Mouse (Mus musculus) mesoderm, embryonic 11.5 days (tissue): ENCODE data around the gene Lrrc57.
A peak's percentile ranks its signal among the peaks of the same experiment; 100 is the strongest.

ENCODE experiments used
- DNase-seq: peaks from one replicate; pipeline ENCODE4 v3.0.0-alpha.2; 2012; ENCODE audit warnings: low read depth, low spot score

Lrrc57 gene

DNA sequence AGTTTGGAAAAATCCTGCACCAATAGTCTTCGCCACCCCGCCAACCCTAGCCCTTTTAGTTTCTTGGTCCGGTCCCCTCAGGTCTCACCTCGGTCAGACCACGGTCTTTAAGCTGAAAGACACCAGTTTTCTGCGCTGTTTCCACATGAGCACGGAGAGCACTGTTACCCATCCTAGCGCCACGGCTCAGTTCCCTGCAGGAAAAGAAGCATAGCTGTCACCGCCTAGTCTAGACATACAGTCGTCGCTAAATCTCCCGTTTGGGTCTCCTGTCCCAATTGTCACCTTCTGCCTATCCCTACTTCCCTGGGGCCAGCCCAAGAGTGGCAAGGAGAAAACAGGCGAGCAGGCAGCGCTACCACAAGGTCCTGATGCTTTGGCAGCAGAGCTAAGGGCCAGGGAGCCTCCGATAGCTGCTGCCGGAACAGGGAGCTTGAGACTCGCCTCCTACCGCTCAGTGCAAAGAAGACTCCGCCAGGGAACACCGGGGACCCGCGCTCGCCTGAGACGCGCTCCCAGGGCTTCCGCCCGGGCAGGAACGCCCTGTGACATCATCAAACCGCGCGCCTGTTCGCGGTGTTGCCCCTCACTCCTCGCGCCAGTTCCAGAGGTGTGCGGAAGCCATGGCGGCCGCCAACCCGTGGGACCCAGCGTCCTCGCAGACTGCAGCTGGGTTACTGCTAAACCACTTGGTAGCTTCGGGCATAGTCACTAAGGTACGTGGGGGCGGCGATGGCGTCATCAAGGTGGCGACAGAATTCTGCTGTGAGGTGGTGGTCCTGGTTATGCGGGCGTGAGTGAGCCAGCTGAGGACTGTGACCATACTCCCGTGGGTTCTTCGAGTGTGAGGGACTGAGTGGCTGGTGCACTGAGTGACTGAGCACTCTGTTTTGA, at the start of gene Lrrc57, which contains the start of gene Haus2:
TSS of gene Lrrc57 (minus strand) at position 691 of the 894 bp plus-strand sequence.
TSS of gene Haus2 (plus strand) at position 554 of the 894 bp plus-strand sequence.
- DNase-seq: peak; percentile 95

DNA sequence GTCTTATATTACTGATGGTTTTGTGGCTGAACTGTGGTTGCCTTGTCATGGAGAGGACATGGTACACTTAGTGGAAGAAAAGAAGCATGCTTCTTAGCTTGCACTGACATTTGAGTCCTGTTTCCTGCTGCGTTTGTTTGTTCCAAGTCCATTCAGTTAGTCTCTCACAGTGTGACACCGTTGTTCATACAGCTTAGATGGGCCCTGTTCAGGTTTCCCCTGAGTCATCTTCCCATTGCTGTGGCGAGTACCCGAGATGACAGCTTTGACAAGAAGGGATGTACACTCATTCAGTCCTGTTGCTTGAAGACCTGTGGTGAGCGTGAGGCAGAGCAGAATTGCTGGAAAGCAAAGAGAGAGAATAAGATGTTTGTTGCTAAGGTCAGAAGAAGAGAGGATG, 49.2 kb upstream of the Lrrc57 start:
- no peak for DNase-seq

DNA sequence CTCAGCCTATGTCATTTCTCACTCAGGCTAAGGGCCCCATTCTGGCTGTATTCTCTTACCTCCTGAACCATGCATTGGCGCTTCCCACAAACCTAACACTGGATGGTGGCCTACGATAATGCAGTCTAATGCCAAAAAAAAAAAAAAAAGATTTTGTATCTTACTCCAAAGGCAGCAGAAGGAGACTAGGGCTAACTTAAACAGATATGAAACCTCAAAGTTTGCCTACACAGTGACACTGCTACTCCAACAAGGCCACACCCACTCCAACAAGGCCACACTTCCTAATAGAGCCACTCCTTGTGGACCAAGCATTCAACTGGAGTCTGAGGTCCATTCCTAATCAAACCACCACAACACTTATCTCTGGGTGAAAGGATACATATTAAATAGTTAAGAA, 47.4 kb upstream of the Lrrc57 start:
- DNase-seq: no peak

DNA sequence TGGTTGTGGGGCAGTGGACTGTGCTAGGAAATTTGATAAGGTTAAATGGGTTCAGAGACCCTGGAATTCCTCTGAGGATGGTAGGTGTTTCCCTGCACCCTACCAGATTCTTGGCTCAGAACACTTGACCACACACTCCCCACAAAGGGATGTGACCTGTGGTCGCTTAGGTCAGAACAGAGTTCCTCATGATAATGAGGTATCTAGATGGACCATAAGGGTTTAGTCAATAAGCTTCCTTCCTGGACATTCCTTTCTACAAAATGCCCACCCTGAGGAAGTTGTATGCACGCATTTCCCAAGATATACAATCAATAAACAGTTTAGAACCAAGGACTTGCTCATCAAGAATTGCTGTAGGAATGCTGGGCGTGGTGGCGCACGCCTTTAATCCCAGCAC, 46.6 kb upstream of the Lrrc57 start:
- DNase-seq: no peak

DNA sequence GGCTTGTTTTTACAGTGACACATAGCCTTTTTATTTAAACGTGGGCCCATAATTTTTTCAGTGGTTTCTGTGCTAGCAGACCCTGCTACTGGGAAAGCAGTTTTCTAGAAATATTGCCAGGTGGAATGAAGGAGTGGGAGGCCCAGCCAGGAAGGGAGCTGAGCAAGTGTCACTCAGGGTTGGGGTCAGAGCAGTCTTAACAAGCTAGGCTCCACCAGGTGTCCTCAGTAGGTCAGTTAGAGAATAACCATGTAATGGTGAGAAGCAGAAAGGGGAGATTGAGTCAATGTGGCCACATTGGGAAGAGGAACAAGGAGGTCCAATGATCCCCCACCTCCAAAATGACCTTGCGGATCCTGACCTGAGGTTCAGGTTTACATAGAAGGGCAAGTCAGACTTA, 45.4 kb upstream of the Lrrc57 start:
- DNase-seq: no peak

DNA sequence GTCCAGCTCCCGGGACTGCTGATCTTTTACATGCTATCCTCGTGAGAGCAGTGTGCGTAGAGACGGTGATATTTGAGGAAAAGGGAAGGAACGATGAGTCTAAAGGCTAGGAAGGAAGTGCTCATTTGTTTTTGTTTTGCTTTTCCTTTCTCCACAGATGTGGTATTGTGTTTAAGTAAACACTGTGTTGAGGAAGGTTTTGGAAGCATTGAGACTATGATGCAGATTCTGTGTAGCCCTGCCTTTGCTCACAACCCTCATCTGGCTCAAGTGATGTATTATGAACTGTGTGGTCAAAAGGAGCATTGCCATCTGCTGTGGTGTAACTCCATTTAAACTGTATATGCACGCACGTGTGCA, 43.6 kb upstream of the Lrrc57 start:
- DNase-seq: no peak

DNA sequence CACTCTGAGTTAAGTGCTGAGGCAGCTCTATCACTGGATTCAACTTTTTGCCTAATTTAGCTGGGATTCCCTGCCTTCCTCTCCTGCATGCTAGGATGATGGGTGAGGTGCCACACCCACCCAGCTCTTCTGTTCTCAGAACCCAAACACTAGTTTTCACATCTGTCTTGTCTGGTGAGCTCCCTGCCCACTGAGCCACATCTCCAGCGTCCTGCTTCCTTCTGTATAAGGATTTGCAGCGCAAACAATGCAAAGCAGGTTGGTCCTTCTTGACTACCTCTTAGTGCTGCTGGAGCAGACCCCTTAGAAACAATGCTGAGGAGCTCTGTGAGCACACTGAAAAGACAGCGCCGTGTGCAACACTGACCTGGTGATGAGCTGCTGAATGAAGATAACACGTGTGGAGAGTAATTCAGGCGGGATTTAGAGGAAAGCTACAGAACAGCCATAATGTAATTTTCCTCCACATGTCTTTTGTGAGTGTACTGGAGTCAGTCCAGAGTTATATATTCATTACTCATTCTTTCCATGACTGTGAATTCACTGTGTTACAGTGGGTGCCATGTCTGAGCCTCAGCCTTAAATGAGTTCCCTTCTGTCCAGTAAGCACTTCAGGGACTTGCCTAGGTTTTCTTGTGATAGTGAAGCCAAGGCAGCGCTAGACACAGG, 43.1 kb upstream of the Lrrc57 start:
- no peak for DNase-seq

DNA sequence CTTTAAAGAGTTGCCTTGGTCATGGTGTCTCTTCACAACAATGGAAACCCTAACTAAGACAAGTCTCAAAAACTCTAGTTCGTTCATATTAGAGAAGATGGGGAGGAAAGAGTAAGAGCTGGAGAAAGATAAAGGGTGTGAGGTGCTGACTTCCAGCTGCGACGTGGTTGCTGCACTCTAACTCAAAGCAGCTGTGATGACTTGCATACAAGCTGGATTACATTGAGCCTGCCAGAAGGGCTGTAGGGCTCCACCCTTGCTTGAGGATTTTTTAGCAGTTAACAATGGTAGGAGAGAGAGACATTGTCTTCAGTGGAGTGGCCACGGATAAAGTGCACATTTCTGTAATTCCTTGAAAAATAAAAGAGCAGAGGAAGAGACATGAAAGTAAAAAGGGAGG, 37.5 kb upstream of the Lrrc57 start:
- DNase-seq: no peak

DNA sequence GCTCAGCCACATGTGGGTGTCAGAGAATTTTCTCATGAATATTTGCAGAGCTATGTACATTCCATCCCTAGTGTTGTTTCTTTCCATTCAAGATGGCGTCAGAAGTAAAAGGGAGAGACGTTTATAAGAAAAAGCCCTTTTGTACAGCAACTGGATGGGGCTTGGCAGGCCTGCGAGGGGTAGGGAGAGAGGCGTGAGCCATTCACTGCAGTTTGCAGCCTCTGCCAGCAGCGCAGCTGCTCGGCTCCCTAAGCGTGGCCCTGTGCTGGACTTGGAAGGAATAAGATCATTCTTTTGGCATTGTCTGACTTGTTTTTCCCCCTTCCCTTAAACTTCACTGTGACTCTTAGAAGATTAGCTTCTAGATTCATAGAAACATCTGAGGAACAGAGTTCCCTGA, 34.5 kb upstream of the Lrrc57 start:
- no peak for DNase-seq

DNA sequence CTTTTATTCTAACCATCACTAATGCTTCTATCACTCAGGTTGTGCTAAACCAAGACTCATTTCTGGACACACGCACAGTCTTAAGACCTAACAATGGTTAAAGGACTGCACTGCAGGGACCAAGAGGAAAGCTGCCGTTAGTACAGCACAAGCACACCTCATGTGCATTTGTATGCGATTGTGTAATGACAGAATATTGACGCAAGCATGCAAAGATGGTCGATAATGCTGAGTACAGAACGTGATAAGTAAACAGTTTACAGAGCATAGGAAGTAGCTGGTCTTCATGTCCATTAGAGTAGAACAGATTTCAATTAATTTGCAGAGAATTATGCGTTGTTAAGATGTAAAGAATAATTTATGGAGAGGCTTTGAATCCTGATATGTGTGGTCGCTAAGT, 31.5 kb upstream of the Lrrc57 start:
- no peak for DNase-seq

DNA sequence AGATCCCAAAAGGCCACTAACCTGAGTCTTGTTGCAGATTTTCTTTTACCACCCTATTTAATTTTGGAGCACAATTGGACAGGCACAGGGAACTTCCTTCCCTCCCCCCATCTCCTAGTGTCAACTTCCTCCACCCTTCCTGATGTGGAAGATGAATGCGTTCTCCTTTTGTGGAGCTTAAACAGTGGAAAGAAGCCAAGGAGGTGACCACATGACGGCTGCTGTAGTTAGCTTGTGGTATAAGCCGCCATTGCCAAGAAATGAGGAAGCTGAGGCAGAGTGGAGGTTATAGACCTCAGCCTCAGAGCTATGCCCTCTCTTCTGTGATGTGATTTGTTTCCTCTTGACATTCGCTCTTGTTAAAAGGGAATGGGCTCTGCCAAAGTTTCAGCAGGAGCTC, 22.6 kb upstream of the Lrrc57 start:
- no peak for DNase-seq

DNA sequence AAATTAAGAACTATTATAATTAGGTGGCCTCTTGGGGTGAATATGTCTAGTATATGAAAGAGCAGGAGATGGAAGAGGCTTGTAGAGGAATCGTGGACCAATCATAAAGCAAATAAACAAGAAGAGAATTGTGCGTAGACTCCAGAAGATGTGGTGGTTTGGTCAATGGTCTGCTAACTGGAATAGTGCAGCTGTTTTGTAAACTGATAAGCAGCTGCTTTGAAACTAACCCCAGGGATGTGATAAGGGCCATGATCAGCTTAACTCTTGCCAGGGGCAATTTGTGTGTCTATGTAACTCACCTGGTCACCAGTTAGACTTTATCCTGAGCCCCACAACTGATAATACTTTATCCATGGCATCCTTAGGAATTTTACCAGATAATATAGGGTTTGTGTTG, 22.2 kb upstream of the Lrrc57 start:
- no peak for DNase-seq

DNA sequence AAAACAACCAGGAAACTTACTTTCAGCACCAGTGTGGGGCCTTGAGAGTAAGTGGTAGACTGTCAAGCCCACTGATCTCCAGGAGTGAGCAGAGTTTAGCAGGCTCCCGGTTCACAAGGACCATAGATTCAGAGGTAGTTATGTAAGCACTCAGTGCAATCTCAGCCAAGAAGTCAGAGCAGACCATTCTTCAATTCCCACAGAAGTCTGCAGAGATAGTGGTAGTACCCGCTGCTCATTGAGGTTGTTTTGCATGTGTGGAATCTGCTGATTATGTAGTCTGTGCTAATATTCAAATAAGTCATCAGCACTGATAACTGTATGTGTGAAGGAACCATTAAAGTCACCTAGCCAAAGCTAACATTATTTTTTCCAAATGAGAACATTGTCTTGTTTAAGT, 21.3 kb upstream of the Lrrc57 start:
- no peak for DNase-seq

DNA sequence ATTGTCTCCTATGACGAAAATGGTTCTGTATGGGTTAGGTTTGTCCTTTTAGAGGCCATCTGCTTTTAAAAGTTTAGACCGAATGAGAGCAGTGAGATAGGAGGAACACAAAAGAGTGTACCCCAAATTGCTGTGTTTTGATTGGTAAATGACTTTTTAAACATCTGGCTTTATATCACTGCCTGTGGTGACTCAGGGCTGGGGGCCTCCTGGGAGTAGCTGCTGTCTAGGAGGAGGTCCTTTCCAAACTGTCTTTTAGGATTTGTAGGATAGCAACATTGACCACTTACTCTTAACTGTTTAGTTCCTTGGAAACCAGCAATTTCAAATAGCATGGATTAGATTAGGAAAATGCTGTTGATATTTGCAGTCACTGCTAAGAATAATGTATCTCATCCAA, 20.9 kb upstream of the Lrrc57 start:
- no peak for DNase-seq

DNA sequence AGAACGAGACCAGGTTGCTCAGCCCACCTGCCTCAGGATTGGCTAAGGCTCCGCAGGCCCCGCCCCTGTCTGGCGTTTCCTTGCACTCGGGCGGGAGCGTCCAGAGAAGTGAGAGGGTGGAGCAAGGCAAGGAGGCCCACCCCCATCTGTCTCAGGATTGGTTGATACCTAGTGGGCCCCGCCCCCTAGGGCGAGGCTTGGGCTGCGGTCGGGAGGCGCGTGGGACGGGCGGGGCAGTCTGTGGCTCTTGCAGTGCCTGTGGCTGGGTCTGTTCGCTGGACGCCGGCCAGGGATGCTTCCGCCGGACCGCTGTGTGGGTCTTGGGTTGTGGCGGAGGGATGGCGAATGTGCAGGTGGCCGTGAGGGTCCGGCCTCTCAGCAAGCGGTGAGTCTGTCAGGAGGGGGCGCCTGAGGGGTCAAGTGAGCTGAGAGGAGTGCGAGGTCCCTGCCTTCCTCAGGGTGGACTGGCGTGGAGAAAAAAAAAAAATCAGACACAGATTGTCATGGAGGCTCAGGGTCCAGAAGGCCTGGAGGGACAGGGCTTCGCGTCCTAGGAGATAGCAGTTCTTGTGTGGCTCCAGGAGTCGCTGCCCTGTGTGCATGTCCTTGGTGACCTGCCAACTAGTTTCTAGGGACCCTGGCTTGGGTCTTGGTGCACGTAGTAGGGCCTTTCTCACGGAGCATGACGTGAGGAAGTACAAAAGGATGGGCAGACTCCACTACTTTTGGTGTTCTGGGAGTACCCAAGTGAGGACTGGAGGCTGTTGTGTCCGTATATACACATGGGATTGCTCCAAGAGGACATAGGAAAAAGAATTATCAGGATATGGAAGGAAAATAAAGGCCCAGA, 19.8 kb upstream of the Lrrc57 start, which contains the start of gene Stard9:
TSS of gene Stard9 (plus strand) at position 236 of the 850 bp plus-strand sequence.
- DNase-seq: peak; percentile 99

DNA sequence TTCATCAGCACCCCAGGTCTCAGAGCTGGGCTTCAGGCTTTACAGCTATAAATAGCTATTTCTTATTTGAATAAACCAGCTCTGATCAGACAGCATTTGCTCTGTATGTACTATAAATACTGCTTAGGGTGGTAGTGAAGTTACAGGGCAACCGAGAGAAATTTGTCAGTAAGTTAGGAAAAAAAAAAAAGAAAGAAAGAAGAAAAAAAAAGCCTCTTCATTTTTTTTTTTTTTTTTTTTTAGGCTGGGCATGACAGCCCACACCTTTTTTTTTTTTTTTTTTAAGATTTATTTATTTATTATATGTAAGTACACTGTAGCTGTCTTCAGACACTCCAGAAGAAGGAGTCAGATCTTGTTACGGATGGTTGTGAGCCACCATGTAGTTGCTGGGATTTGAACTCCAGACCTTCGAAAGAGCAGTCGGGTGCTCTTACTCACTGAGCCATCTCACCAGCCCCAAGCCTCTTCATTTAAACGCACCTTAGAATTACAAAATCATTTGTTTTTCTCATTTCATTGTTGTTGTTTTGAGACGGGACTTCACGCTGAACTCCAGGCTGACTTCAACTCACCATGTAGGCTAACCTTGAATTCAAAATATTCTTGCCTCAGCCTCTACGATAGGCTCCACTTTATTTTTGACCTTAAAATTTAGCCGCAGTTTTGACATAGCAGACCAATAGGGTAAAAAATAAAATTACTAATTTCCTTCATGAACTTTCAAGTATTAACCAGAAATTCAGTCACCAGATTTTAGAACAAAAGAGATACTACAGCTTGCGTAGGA, 19.0 kb upstream of the Lrrc57 start:
- no peak for DNase-seq

DNA sequence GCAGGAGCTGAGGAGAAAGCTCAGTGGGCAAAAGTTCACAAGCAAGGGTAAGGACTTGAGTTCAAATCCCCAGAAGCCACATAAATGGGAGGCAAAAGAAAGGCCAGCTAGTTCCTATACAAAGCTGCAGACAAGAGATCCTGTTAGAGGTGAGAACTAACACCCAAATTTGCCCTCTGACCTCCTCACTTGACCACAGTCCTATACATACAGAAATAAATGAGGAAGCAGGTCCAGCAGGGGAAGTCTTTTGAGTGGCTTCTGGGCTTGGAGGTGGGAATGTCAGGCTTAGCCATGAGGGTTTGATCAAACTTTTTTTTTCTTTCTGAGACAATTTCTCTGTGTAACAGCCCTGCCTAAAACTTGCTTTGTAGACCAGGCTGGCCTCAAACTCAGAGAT, 13.6 kb upstream of the Lrrc57 start:
- DNase-seq: no peak

DNA sequence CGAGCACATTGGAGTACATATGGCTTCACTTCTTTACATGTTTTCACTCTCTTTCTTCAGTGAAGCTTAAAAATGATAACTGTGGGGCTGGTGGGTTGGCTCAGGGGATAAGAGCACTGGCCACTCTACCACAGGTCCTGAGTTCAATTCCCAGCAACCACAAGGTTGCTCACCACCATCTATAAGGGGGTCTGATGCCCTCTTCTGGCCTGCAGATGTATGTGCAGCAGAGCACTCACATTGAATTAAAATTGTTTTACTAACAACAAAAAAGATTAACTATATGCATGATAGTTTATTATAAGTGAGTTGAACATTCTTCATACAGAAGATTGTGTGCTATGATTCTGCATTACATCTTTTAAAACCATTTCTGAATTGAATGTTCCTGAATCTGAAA, 10.2 kb upstream of the Lrrc57 start:
- no peak for DNase-seq

DNA sequence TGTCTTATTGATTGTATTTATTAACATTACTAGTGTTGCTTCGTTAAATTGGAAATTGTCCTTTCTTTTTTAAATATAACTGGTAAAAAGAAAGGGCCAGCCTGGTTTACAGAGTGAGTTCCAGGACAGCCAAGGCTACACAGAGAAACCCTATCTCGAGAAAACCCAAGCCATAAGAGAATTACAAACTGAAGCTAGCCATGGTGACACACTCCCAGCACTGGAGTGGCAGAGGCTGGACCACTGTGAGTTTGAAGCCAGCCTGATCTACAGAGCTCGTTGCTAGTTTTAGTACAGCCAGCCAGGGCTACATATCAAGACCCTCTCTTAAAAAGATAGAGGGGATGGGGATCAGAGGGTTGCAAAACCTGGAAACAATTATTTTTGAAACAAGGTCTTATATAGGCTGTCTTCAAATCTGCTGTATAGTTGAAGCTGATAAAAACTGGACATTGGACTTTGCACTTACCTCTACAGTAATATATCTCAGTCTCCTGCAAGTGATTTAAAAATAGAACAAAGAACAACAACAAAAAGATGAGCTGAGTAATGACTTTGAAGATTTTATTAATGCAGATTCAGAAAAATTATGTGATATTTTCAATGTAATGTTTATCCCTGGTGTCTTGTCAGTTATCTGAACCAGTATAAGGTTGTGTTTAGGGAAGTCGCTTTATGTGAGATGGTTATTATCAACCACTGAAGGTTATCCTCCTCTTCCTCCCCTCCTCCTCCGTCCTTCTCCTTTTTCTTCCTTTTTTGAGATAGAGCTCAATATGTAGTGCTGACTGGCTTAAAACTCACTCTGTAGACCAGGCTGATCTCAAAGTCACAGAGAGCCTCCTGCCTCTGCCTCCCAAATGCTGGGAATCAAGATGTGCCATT, 7.2 kb upstream of the Lrrc57 start:
- DNase-seq: no peak

DNA sequence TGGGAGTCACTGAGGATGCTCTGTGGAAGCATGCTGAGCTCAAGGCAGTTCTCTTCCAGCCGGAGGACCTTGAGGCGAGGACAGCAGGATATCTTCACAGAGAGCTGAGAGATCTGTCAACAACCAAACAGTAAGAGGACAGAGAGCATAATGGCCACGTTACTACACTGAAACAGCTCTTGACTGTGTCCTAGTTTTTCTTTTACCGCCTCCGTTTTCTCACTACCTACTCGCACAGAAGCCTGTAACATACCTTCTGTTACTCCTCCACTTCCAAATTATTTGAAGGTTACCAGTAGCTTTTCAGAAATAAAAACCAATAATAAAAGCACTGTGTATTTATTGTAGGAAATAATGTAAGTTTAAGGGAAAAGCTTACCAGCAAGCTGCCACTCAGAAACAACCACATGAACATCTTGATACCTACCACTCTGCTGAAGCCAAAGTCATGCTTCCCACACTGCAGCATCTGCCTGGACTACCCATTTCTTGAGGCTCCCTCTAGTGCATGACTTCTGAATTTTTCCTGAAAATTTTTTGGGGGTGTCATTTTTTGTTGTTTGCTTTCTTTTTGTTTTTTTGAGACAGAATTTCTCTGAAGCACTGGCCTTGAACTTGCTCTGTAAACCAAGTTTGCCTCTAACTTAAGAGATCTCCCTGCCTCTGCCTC, 3.2 kb downstream of the Lrrc57 start:
- DNase-seq: no peak
